17 mouse cellular contexts compared by ENCODE assay signal in the genomic region with DNA sequence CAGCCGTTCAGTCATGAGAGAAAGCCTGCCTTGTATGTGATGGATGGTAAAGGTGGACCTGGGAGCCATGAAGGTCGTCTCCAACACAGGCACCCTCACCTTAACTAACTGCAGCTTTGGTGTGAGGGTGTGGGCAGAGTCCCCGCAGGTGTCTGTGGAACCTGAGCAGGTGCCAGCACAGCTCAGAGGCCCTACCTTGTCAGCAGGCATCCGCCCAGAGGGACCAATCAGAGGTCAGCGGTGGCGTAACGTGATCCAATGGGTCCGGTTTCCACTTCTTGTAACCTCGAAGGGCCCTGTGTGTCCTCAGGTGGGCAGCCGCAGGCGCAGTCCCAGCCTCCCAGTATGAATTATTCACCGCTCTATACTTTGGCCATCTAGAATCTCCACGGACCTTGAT. TPM values are rescaled to one million over a fixed set of nuclear protein-coding genes. Genes with fewer than 3 reads are reported as not detected.
DNase-seq lines count a peak whose midpoint lies in the region; ATAC-seq and TF ChIP-seq lines count a peak whose summit lies in the region.
"Had no signal": no experiment of that assay in that cellular context is flagged by ENCODE, and none has a peak within 500 bp of the region (broad histone marks: within the 10 kb centered on the region; RNA-seq: fewer than 3 reads in every experiment).

Gene Myo1h, plus strand, starts transcription at position 293 of the 400 bp plus-strand sequence.

- ATAC-seq in forebrain, embryonic 12.5 days (ENCODE audit: low FRiP score), result no peak
- no peak for ATAC-seq in forebrain, embryonic 11.5 days (replicated peaks; ENCODE audit: low FRiP score)
- ATAC-seq in midbrain, embryonic 15.5 days (replicated peaks), result no peak
- peak; percentile 72 for ATAC-seq in embryonic facial prominence, embryonic 15.5 days (ENCODE audit: insufficient number of reproducible peaks, low FRiP score, low TSS enrichment, low read depth)
- ATAC-seq in stomach, postnatal 0 days (ENCODE audit: low FRiP score, low TSS enrichment), result no peak

- DNase-seq in forebrain, embryonic 11.5 days (ENCODE audit: low spot score), result no peak
- no peak for DNase-seq in midbrain, embryonic 10.5 days (ENCODE audit: low spot score)
- DNase-seq in stomach, postnatal 0 days (ENCODE audit: low spot score), result peak; percentile 31
- DNase-seq in spleen, postnatal 4 days (ENCODE audit: low spot score in 2 of 2), result no peak
- DNase-seq in adrenal gland, adult (ENCODE audit: inconsistent age in 2 of 2, low spot score in 1 of 2), result no peak
- DNase-seq: adrenal gland, postnatal 10 days; cerebellum, adult 11 months; cerebellum, postnatal 36 days; heart, adult 11 months; heart, postnatal 4 days; kidney, adult 8-10 months; spleen, adult 18-20 months had no signal

- no peak within 1 kb of the TSS for H3K4me2 ChIP-seq in forebrain, embryonic 12.5 days
- H3K4me2 ChIP-seq in forebrain, embryonic 11.5 days (ENCODE audit: low read depth, low read length, severe bottlenecking), result no peak within 1 kb of the TSS
- H3K4me2 ChIP-seq in midbrain, embryonic 15.5 days, result no peak within 1 kb of the TSS
- H3K4me2 ChIP-seq in embryonic facial prominence, embryonic 15.5 days (replicated peaks), result no peak within 1 kb of the TSS
- no peak within 1 kb of the TSS for H3K4me2 ChIP-seq in stomach, postnatal 0 days (replicated peaks; ENCODE audit: low read depth)

- peaks cover 50% of the 10 kb centered on the region for H3K27me3 ChIP-seq in forebrain, embryonic 12.5 days
- peaks cover 2% of the 10 kb centered on the region; the same call in 1 of the 2 replicates for H3K27me3 ChIP-seq in forebrain, embryonic 11.5 days (ENCODE audit: control insufficient read depth, insufficient read depth, low read length)
- H3K27me3 ChIP-seq in midbrain, embryonic 15.5 days (replicated peaks), result 0 out of 2 replicates have a peak, but pooled peaks cover 13% of the 10 kb centered on the region
- peaks cover 75% of the 10 kb centered on the region for H3K27me3 ChIP-seq in midbrain, embryonic 10.5 days (ENCODE audit: low read depth, poor library complexity, severe bottlenecking)
- H3K27me3 ChIP-seq in embryonic facial prominence, embryonic 15.5 days, result 0 out of 2 replicates have a peak, but pooled peaks cover 3% of the 10 kb centered on the region
- no peaks in the 10 kb centered on the region for H3K27me3 ChIP-seq in stomach, postnatal 0 days (ENCODE audit: control insufficient read depth, insufficient read depth, low read length)

- TF ChIP-seq CTCF in stomach, postnatal 0 days (IDR thresholded peaks at IDR 0.05; ENCODE audit: low read depth), result no peak

- H3K4me3 ChIP-seq in forebrain, embryonic 12.5 days (replicated peaks), result no peak within 1 kb of the TSS
- no peak within 1 kb of the TSS for H3K4me3 ChIP-seq in forebrain, embryonic 11.5 days (ENCODE audit: low read depth, low read length)
- no peak within 1 kb of the TSS for H3K4me3 ChIP-seq in midbrain, embryonic 15.5 days
- H3K4me3 ChIP-seq in midbrain, embryonic 10.5 days, result no peak within 1 kb of the TSS
- no peak within 1 kb of the TSS for H3K4me3 ChIP-seq in embryonic facial prominence, embryonic 15.5 days (replicated peaks)
- H3K4me3 ChIP-seq in stomach, postnatal 0 days (ENCODE audit: low read depth, low read length), result no peak within 1 kb of the TSS
- H3K4me3 ChIP-seq: layer of hippocampus, adult 2 months had no signal

- TF ChIP-seq EP300 in stomach, postnatal 0 days (optimal IDR thresholded peaks at IDR 0.05), result no peak

- H3K27ac ChIP-seq in forebrain, embryonic 12.5 days, result no peak within 1 kb of the TSS
- H3K27ac ChIP-seq in forebrain, embryonic 11.5 days (ENCODE audit: low read depth, low read length), result no peak within 1 kb of the TSS
- peak within 1 kb of the TSS; percentile 43 for H3K27ac ChIP-seq in midbrain, embryonic 15.5 days
- no peak within 1 kb of the TSS; the same call in 1 of the 2 replicates for H3K27ac ChIP-seq in midbrain, embryonic 10.5 days (replicated peaks)
- H3K27ac ChIP-seq in embryonic facial prominence, embryonic 15.5 days (replicated peaks), result no peak within 1 kb of the TSS
- no peak within 1 kb of the TSS for H3K27ac ChIP-seq in stomach, postnatal 0 days (replicated peaks)
- H3K27ac ChIP-seq: layer of hippocampus, adult 2 months; liver, embryonic 14.5 days had no signal

- H3K4me1 ChIP-seq in forebrain, embryonic 12.5 days, result peaks cover 43% of the 10 kb centered on the region
- H3K4me1 ChIP-seq in forebrain, embryonic 11.5 days (replicated peaks; ENCODE audit: control insufficient read depth, insufficient read depth, low read length), result peaks cover 4% of the 10 kb centered on the region; the same call in 1 of the 2 replicates
- H3K4me1 ChIP-seq in midbrain, embryonic 15.5 days, result peaks cover 18% of the 10 kb centered on the region
- peaks cover 25% of the 10 kb centered on the region for H3K4me1 ChIP-seq in midbrain, embryonic 10.5 days
- no peaks in the 10 kb centered on the region for H3K4me1 ChIP-seq in embryonic facial prominence, embryonic 15.5 days
- H3K4me1 ChIP-seq in stomach, postnatal 0 days (replicated peaks; ENCODE audit: control insufficient read depth, insufficient read depth), result no peaks in the 10 kb centered on the region

- no peaks in the 10 kb centered on the region for H3K36me3 ChIP-seq in forebrain, embryonic 12.5 days (replicated peaks)
- no peaks in the 10 kb centered on the region for H3K36me3 ChIP-seq in forebrain, embryonic 11.5 days (ENCODE audit: control insufficient read depth, insufficient read depth, low read length)
- H3K36me3 ChIP-seq in midbrain, embryonic 15.5 days (replicated peaks), result no peaks in the 10 kb centered on the region
- H3K36me3 ChIP-seq in midbrain, embryonic 10.5 days, result no peaks in the 10 kb centered on the region
- no peaks in the 10 kb centered on the region for H3K36me3 ChIP-seq in embryonic facial prominence, embryonic 15.5 days
- H3K36me3 ChIP-seq in stomach, postnatal 0 days (ENCODE audit: control insufficient read depth, insufficient read depth, low read length), result no peaks in the 10 kb centered on the region

- 53% methylated on average over 13 of the region's 13 CpGs for WGBS in forebrain, embryonic 12.5 days
- WGBS in forebrain, embryonic 11.5 days, result 45% methylated on average over 13 of the region's 13 CpGs
- WGBS in midbrain, embryonic 15.5 days, result 58% methylated on average over 13 of the region's 13 CpGs
- WGBS in midbrain, embryonic 10.5 days, result 49% methylated on average over 13 of the region's 13 CpGs
- WGBS in embryonic facial prominence, embryonic 15.5 days, result 39% methylated on average over 13 of the region's 13 CpGs
- WGBS in stomach, postnatal 0 days, result 40% methylated on average over 13 of the region's 13 CpGs

- H3K9ac ChIP-seq in forebrain, embryonic 12.5 days, result peak within 1 kb of the TSS; percentile 25; the same call in 1 of the 2 replicates
- H3K9ac ChIP-seq in forebrain, embryonic 11.5 days (ENCODE audit: low read length), result no peak within 1 kb of the TSS
- H3K9ac ChIP-seq in midbrain, embryonic 15.5 days, result no peak within 1 kb of the TSS
- H3K9ac ChIP-seq in embryonic facial prominence, embryonic 15.5 days, result no peak within 1 kb of the TSS
- H3K9ac ChIP-seq in stomach, postnatal 0 days (ENCODE audit: low read length), result no peak within 1 kb of the TSS
- H3K9ac ChIP-seq: liver, embryonic 14.5 days had no signal

- H3K9me3 ChIP-seq in forebrain, embryonic 12.5 days, result no peaks in the 10 kb centered on the region
- H3K9me3 ChIP-seq in forebrain, embryonic 11.5 days (ENCODE audit: control insufficient read depth, low read length), result no peaks in the 10 kb centered on the region
- H3K9me3 ChIP-seq in midbrain, embryonic 15.5 days, result no peaks in the 10 kb centered on the region
- no peaks in the 10 kb centered on the region for H3K9me3 ChIP-seq in midbrain, embryonic 10.5 days (replicated peaks)
- H3K9me3 ChIP-seq in embryonic facial prominence, embryonic 15.5 days (replicated peaks), result no peaks in the 10 kb centered on the region
- H3K9me3 ChIP-seq in stomach, postnatal 0 days (ENCODE audit: control insufficient read depth, low read length), result no peaks in the 10 kb centered on the region

RNA-seq across cellular contexts. Expression of gene Myo1h, which starts in this region (rescaled TPM):
- 1.00 and 1.0 TPM in 2 replicates for polyA plus RNA-seq in forebrain, embryonic 12.5 days (2016; fragmentation: Nextera tagmentation; extraction: Ambion mirVana)
- 0.91 and 0.97 TPM in 2 replicates for polyA plus RNA-seq in forebrain, embryonic 11.5 days (2014; fragmentation: Nextera tagmentation; extraction: Ambion mirVana)
- 0.69 and 1.1 TPM in 2 replicates for polyA plus RNA-seq in midbrain, embryonic 15.5 days (2015; fragmentation: Nextera tagmentation; extraction: Ambion mirVana)
- polyA plus RNA-seq in midbrain, embryonic 10.5 days (2016; fragmentation: Nextera tagmentation; extraction: Ambion mirVana), result 0.57 and 0.75 TPM in 2 replicates
- 3.9 and 5.8 TPM in 2 replicates for polyA plus RNA-seq in embryonic facial prominence, embryonic 15.5 days (2015; fragmentation: Nextera tagmentation; extraction: Ambion mirVana)
- 3.0 and 3.8 TPM in 2 replicates for polyA plus RNA-seq in stomach, postnatal 0 days (2015; fragmentation: Nextera tagmentation; extraction: Ambion mirVana)
